Mouse (Mus musculus) lung, embryonic 16.5 days (tissue): ENCODE data around the gene Dnajb2. TPM values are rescaled to one million over a fixed set of nuclear protein-coding genes. Genes with fewer than 3 reads are reported as not detected.

ENCODE experiments used
- ATAC-seq: fragments of 200-750 bp; cut with Nextera tagmentation; 2 replicates; pipeline ENCODE4 v1.8.0; 2017; ENCODE audit warnings: low read depth, mild to moderate bottlenecking, moderate library complexity
- H3K27ac ChIP-seq: fragments of 300-500 bp; sonication (generic); 2 replicates; pipeline ENCODE4 v1.5.1; 2014; ENCODE audit warnings: mild to moderate bottlenecking, control low read depth, low read length
- H3K27me3 ChIP-seq: fragments of 300-500 bp; sonication (generic); 2 replicates; pipeline ENCODE4 v1.6.1; 2014; ENCODE audit warnings: low read depth, low read length, mixed read lengths; ENCODE audit not compliant: control insufficient read depth, insufficient read depth
- H3K36me3 ChIP-seq: fragments of 300-500 bp; sonication (generic); 2 replicates; pipeline ENCODE4 v1.6.1; 2014; ENCODE audit warnings: low read length; ENCODE audit not compliant: control insufficient read depth, insufficient read depth
- H3K4me1 ChIP-seq: fragments of 300-500 bp; sonication (generic); replicated peaks from 2 replicates; pipeline ENCODE4 v1.6.1; 2014; ENCODE audit warnings: low read length, mixed read lengths; ENCODE audit not compliant: control insufficient read depth, insufficient read depth
- H3K4me2 ChIP-seq: fragments of 300-500 bp; sonication (generic); 2 replicates; pipeline ENCODE4 v1.6.1; 2014; ENCODE audit warnings: low read depth, low read length, control low read depth
- H3K4me3 ChIP-seq: fragments of 300-500 bp; sonication (generic); 2 replicates; pipeline ENCODE4 v1.5.1; 2014; ENCODE audit warnings: mild to moderate bottlenecking, low read length, control low read depth
- H3K9ac ChIP-seq: fragments of 300-500 bp; sonication (generic); 2 replicates; pipeline ENCODE4 v1.6.1; 2014; ENCODE audit warnings: low read length, control low read depth
- H3K9me3 ChIP-seq: fragments of 300-500 bp; sonication (generic); 2 replicates; pipeline ENCODE4 v1.6.1; 2016; ENCODE audit warnings: low read length; ENCODE audit not compliant: control insufficient read depth
- WGBS: fragments of 180-500 bp; shearing (Covaris S2); extraction: QIAGEN DNeasy Blood & Tissue Kit; methylation state at CpG from one replicate; pipeline ENCODE4 v1.1.7; 2014; 5-methylcytosine and 5-hydroxymethylcytosine counted together
- polyA plus RNA-seq: library from polyadenylated mRNA; unstranded; fragments of >200 nt; fragmentation: Nextera tagmentation; extraction: Ambion mirVana; gene quantifications from 2 replicates; pipeline ENCODE4 v1.2.1, GENCODE M21; 2015

Gene Dnajb2
- polyA plus RNA-seq, 1 experiment from 2014 or later: 32.7 TPM

GRCm38 (mm10) chr1:75243411-75243810 is 7.2 kb downstream of the Dnajb2 start:
- Histone ChIP-seq H3K4me2 (no peak overlapping the region), H3K27me3 (no peaks in the 10 kb centered on the region), H3K4me1 (peaks cover 10% of the 10 kb centered on the region), H3K36me3 (peaks cover 3% of the 10 kb centered on the region; the same call in 1 of the 2 replicates), H3K27ac (no peak overlapping the region), H3K9ac (no peak overlapping the region), H3K4me3 (no peak overlapping the region), H3K9me3 (no peaks in the 10 kb centered on the region)
- 84% methylated on average over 14 of the region's 14 CpGs for WGBS
- ATAC-seq: no peak

GRCm38 (mm10) chr1:75244175-75244826 is 8.1 kb downstream of the Dnajb2 start:
- Histone ChIP-seq H3K9ac (no peak overlapping the region), H3K4me2 (no peak overlapping the region), H3K36me3 (peaks cover 3% of the 10 kb centered on the region; the same call in 1 of the 2 replicates), H3K27me3 (no peaks in the 10 kb centered on the region), H3K4me1 (peaks cover 11% of the 10 kb centered on the region), H3K9me3 (no peaks in the 10 kb centered on the region), H3K27ac (no peak overlapping the region), H3K4me3 (no peak overlapping the region)
- WGBS: 89% methylated on average over 12 of the region's 12 CpGs
- ATAC-seq: peak; percentile 11; the same call in 1 of the 2 replicates

DNA sequence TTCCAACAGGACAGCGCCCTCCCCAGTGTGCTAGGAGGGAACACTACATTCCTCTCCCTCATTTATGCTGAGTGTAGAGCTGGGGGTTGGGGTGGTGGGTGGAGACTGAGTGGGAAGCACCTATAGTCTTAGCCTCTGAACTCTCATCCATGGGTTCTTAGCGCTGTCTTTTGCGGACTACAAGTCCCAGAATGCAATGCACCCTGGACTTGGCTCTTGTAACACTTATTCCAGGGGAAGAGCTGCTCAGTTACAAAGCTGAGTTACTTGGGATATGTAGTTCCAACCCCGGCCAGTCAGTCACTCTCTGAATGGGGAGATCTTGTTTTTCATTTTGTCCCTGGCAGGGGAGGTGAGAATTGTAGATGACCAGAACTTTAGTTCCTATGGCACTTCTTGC is 8.6 kb downstream of the Dnajb2 start:
- no peak overlapping the region for H3K4me3 ChIP-seq
- ATAC-seq: peak; percentile 72
- peaks cover 11% of the 10 kb centered on the region for H3K4me1 ChIP-seq
- no peaks in the 10 kb centered on the region for H3K27me3 ChIP-seq
- no peak overlapping the region for H3K27ac ChIP-seq
- 26% methylated on average over 4 of the region's 4 CpGs for WGBS
- H3K9me3 ChIP-seq: no peaks in the 10 kb centered on the region
- no peak overlapping the region for H3K4me2 ChIP-seq
- H3K9ac ChIP-seq: no peak overlapping the region
- H3K36me3 ChIP-seq: peaks cover 3% of the 10 kb centered on the region; the same call in 1 of the 2 replicates

GRCm38 (mm10) chr1:75247071-75247930 is 11.1 kb downstream of the Dnajb2 start:
- peaks cover 13% of the 10 kb centered on the region for H3K4me1 ChIP-seq
- peak overlapping the region; percentile 8; the same call in 1 of the 2 replicates for H3K9ac ChIP-seq
- ATAC-seq: no peak
- no peak overlapping the region for H3K4me3 ChIP-seq
- no peaks in the 10 kb centered on the region for H3K27me3 ChIP-seq
- 76% methylated on average over 16 of the region's 16 CpGs for WGBS
- H3K36me3 ChIP-seq: peaks cover 3% of the 10 kb centered on the region; the same call in 1 of the 2 replicates
- H3K9me3 ChIP-seq: no peaks in the 10 kb centered on the region
- no peak overlapping the region for H3K27ac ChIP-seq
- H3K4me2 ChIP-seq: no peak overlapping the region

DNA sequence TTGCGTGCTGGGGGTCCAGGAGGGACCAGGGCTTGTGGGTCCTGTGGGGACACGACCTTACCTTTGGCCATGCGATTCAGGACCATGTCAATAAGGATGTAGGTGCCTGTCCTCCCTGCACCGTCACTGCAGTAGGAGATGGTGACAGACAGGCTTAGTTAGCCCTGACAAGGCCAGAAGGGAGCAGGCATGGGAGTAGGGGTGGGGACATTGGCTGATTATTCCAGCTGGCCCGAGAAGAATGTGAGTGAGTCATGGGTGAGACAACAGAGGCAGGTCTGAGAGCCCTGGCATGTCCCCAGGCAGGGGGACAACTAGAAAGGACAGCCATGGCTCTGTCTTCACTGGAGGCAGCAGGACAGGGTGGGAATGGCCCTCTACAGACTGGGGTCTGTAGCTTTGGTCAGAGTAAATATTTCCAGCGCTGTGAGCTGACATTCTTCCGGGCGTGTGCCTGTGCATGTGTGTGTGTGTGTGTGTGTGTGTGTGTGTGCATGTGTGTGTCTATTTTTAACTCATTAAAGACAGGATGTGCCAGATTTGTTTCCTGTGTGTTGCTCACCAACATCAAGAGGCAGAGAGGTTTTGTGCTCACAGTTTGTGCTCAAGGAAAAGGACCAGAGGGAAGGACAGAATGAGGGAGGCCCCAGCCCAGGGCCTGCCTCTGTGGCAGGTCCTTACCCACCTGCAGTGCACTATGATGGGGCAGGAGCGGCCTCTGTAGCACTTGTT is 12.0 kb downstream of the Dnajb2 start:
- WGBS: 28% methylated on average over 9 of the region's 9 CpGs
- no peak overlapping the region for H3K4me2 ChIP-seq
- peak overlapping the region; percentile 39 for H3K27ac ChIP-seq
- peaks cover 3% of the 10 kb centered on the region; the same call in 1 of the 2 replicates for H3K36me3 ChIP-seq
- H3K9ac ChIP-seq: peak overlapping the region; percentile 40; the same call in 1 of the 2 replicates
- no peaks in the 10 kb centered on the region for H3K9me3 ChIP-seq
- ATAC-seq: peak; percentile 56
- H3K4me1 ChIP-seq: peaks cover 13% of the 10 kb centered on the region
- H3K27me3 ChIP-seq: no peaks in the 10 kb centered on the region
- no peak overlapping the region for H3K4me3 ChIP-seq

DNA sequence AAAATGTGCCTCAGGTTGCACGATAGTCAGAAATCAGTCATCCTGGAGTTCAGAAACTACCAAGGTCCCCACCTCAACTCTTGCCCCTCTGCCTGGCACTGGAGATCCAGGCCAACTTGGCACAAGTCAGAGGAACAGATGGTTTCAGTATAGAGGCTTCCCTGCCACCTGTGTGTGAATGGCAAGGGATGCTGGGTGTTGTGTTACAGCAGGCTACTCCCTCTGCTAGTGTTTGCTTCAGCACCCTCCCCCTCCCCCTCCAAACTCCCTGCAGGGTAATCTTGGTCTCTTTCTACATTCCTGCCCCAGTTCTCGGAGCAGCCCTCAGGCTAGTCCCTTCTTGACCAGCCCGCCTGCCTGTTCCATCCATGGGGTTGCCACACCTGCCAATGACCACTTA is 14.3 kb downstream of the Dnajb2 start:
- peaks cover 13% of the 10 kb centered on the region for H3K4me1 ChIP-seq
- no peak overlapping the region for H3K4me2 ChIP-seq
- no peaks in the 10 kb centered on the region for H3K36me3 ChIP-seq
- no peak overlapping the region for H3K27ac ChIP-seq
- no peaks in the 10 kb centered on the region for H3K27me3 ChIP-seq
- H3K4me3 ChIP-seq: no peak overlapping the region
- H3K9me3 ChIP-seq: no peaks in the 10 kb centered on the region
- no peak overlapping the region for H3K9ac ChIP-seq
- 54% methylated on average over 3 of the region's 3 CpGs for WGBS
- ATAC-seq: no peak

- peak overlapping the region; percentile 54 for H3K9ac ChIP-seq
- peak overlapping the region; percentile 59 for H3K4me2 ChIP-seq
- WGBS: 3% methylated on average over 21 of the region's 22 CpGs
- H3K9me3 ChIP-seq: no peaks in the 10 kb centered on the region
- H3K4me1 ChIP-seq: peaks cover 13% of the 10 kb centered on the region
- H3K27ac ChIP-seq: no peak overlapping the region
- H3K36me3 ChIP-seq: no peaks in the 10 kb centered on the region
- H3K27me3 ChIP-seq: no peaks in the 10 kb centered on the region
- peak overlapping the region; percentile 35 for H3K4me3 ChIP-seq
- peak; percentile 46 for ATAC-seq
Observed at GRCm38 (mm10) chr1:75251112-75251970, 15.1 kb downstream of the Dnajb2 start.

DNA sequence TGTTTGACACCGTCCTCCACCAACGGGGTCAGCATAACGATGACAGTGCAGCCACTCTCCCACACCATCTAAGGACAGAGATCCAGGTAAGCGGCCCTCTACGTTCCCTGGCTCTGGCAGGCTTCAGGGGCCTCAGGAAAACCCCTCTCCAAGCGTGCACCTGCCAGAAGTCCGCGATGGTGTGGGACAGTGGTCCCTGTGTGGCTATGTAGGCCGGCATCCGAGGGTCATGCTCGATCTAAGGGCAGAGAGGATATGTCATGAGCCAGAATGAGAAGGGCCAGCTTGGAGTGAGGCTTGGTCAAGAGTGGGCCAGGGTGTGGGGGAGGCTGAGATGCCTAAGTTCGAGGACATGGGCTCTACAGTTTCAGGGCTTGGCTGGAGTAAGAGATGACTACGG is 16.1 kb downstream of the Dnajb2 start:
- H3K27ac ChIP-seq: no peak overlapping the region
- WGBS: 57% methylated on average over 13 of the region's 13 CpGs
- H3K9ac ChIP-seq: no peak overlapping the region
- no peaks in the 10 kb centered on the region for H3K9me3 ChIP-seq
- no peak for ATAC-seq
- H3K36me3 ChIP-seq: no peaks in the 10 kb centered on the region
- H3K4me3 ChIP-seq: no peak overlapping the region
- no peak overlapping the region for H3K4me2 ChIP-seq
- peaks cover 13% of the 10 kb centered on the region for H3K4me1 ChIP-seq
- no peaks in the 10 kb centered on the region for H3K27me3 ChIP-seq
